Mouse (Mus musculus) cerebellum, adult (tissue): Measurements from ENCODE around the gene Trp73.

Experiments used
- ATAC-seq: cut with Nextera tagmentation; 2 replicates; pipeline ENCODE4 v1.9.2; 2017; ENCODE audit warnings: mild to moderate bottlenecking, moderate library complexity, mixed read lengths; ENCODE audit not compliant: insufficient number of reproducible peaks, low FRiP score, low TSS enrichment

Trp73 gene

DNA sequence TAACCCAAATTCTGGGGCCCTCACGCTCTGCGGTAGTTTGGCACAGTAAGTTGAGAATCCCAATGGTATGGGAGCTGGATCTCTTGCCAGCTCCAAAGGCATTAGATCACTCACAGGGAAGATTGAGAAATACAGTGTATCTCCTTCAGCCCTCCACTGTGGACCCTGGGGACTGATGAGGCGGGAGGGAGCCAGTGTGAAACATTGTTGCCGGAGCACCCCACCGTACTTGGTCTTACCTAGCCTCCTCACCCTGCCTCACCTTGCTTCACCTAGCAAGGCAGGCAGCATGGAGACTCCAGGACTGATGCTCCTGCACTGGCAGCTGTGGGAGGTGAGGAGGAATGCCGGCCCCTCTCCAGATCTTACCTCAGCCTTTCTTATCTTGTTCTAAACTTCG is 84.5 kb downstream of the Trp73 start:
- ATAC-seq, result no peak

- ATAC-seq, result no peak
Measured at GRCm38 (mm10) chr4:154053065-154053464, 86.9 kb downstream of the Trp73 start.

GRCm38 (mm10) chr4:154051401-154051800 is 88.6 kb downstream of the Trp73 start:
- no peak for ATAC-seq

- no peak for ATAC-seq
Measured at GRCm38 (mm10) chr4:154045837-154046236, 94.2 kb downstream of the Trp73 start.

GRCm38 (mm10) chr4:154042577-154042976 is 97.4 kb downstream of the Trp73 start, which contains the start of gene Ccdc27:
Ccdc27 (minus strand) TSS chr4:154042677.
- no peak for ATAC-seq

DNA sequence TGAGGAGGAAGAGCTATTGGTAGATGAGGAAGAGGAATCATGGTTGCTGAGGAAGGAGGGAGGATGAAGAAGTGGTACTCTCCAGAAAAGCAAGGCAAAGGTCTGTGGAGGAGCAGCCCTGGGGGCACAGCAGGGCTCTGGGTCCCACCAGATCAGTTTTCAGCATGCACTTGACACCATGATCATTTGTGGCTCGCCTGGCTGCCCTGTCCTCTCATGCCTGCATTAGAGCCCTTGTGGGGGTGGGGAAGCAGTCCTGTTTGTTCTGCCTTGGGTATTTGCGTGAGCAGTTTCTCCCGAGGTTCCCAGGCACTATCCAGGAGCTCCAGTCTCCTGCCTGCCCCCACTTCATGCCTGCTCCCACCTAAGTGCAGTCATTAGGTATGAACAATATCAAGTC is 102.9 kb downstream of the Trp73 start:
- ATAC-seq, result no peak

DNA sequence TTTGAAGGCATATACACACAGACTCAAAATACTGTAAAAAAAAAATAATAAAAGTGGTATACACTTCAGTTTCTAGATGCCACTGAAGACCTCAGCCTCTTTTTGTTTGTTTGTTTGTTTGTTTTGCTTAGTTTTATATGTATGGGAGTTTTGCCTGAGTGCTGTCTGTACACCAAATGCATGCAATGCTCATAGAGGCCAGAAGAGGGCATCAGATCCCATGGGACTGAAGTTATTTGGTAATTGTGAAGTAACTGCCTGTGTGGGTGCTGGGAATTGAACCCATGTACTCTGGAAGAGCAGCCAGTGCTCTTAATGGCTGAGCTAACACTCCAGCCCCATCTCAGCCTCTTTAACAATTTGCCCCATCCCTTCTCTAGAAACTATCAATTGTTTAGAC is 111.4 kb downstream of the Trp73 start:
- no peak for ATAC-seq

GRCm38 (mm10) chr4:154028066-154028465 is 111.9 kb downstream of the Trp73 start:
- ATAC-seq, result no peak

GRCm38 (mm10) chr4:154026441-154026761 is 113.6 kb downstream of the Trp73 start:
- no peak for ATAC-seq

DNA sequence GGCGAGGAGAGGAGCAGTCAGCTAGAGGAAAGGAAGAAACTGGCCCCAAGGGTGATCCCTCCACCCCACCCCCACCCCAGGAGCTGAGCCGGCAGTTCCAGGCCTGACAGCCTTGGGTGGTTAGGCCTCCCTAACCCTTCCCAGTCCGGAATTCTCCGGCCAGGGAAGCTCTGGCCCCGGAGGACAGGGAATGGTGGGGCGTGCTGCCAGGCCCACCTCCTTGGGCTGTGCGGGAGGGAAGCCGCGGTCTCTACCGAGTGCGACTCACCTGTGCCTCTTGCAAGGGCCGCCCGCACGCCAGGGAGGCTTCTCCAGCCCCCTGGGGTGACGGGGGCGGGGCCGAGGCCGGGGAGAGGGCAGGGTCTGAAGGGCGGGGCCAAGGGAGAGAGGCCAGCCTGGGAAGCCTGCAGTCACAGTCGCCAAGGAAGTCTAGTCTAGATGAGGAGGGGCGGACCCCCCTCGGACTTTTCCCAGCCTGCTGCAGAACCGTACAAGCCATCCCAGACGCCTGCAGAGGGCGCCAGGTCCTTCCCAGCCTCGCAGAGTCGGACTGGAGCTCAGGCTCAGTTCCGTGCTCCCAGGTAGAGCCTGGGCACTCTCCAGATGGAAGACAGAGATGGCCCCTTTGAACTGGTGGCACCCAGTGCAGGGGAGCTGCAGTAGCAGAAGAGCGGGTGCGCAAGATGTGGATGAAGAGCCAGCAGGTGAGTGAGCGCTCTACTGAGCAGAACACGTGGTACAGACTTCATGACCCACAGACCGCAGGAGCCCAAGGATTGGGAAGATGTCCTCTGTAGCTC is 114.2 kb downstream of the Trp73 start, which contains the start of gene Smim1:
TSS of gene Smim1 (minus strand) at position 590 of the 800 bp plus-strand sequence.
- ATAC-seq, result peak; percentile 50; the same call in 1 of the 2 replicates

- no peak for ATAC-seq
Measured at GRCm38 (mm10) chr4:154024729-154025521, 115.1 kb downstream of the Trp73 start.

GRCm38 (mm10) chr4:154023754-154024601 is 116.0 kb downstream of the Trp73 start:
- no peak for ATAC-seq

- ATAC-seq, result no peak
Measured at GRCm38 (mm10) chr4:154022844-154023243, 117.2 kb downstream of the Trp73 start.

DNA sequence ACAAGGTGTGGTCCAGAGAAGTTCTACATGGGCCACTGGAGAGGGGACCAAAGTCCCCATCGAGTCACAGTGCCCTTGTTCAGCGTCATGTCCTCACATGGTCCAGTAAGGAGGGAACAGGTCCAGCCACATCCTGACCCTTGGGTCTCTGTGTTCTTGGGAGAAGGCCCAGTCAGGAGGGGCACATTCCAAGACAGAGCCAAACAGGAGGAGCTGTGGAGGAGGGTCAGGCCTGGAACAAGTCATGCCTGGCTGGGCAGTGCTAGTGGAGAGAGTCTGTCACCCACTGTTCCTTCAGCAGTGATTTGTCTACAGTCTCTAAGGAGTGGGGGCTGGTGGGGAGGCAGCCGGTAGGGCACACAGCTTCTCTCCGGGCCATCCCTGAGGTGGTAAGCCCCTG is 117.6 kb downstream of the Trp73 start:
- no peak for ATAC-seq

- no peak for ATAC-seq
Measured at GRCm38 (mm10) chr4:154021432-154021831, 118.6 kb downstream of the Trp73 start.

DNA sequence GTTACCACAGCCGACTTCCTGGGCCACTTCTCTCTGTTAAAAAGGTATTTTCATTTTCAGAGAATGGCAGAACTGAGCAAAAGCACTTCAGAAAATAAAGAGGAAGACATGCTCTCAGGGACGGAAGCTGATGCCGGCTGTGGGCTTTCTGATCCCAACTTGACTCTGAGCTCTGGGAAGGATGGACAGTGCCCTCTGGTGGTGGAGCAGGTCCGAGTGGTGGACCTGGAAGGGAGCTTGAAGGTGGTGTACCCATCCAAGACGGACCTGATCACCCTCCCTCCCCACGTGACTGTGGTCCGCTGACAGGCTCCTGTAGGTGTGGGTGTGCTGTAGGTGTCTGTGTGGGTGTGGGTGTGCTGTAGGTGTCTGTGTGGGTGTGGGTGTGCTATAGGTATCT is 120.4 kb downstream of the Trp73 start:
- no peak for ATAC-seq

GRCm38 (mm10) chr4:154015476-154015875 is 124.5 kb downstream of the Trp73 start:
- ATAC-seq, result no peak

- no peak for ATAC-seq
Measured at GRCm38 (mm10) chr4:154012132-154012882, 127.7 kb downstream of the Trp73 start.

DNA sequence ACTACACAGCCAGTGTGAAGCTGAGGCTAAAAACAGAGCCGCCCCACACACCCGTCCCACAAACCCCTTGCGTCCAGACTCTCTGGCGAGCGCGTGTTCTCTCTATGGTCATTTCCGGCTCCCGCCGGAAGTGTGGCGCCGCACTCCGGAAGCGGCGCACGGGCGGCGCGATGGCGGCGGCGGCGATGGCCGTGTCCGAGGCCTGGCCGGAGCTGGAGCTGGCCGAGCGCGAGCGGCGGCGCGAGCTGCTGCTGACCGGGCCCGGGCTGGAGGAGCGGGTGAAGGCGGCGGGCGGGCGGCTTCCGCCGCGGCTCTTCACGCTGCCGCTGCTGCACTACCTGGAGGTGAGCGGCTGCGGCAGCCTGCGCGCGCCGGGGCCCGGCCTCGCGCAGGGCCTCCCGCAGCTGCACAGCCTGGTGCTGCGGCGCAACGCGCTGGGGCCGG is 128.3 kb downstream of the Trp73 start, which contains the start of gene Lrrc47:
TSS of gene Lrrc47 (plus strand) at position 86 of the 444 bp plus-strand sequence.
- ATAC-seq, result peak; percentile 91
